Mouse (Mus musculus) lung, postnatal 0 days (tissue): ENCODE data around the gene Cdk8. TPM values are rescaled to one million over a fixed set of nuclear protein-coding genes. Genes with fewer than 3 reads are reported as not detected.

Experiments used
- ATAC-seq: fragments of 200-750 bp; cut with Nextera tagmentation; 2 replicates; pipeline ENCODE4 v1.8.0; 2017; ENCODE audit warnings: moderate library complexity
- DNase-seq: peaks from one replicate; pipeline ENCODE4 v3.0.0-alpha.2; 2016; ENCODE audit warnings: low spot score
- H3K27ac ChIP-seq: fragments of 300-500 bp; sonication (generic); 2 replicates; pipeline ENCODE4 v1.5.1; 2014; ENCODE audit warnings: antibody characterized with exemption, mild to moderate bottlenecking, low read length, mixed read lengths
- H3K27me3 ChIP-seq: fragments of 300-500 bp; sonication (generic); replicated peaks from 2 replicates; pipeline ENCODE4 v1.6.1; 2014; ENCODE audit warnings: low read length, mixed read lengths; ENCODE audit not compliant: insufficient read depth
- H3K36me3 ChIP-seq: fragments of 300-500 bp; sonication (generic); 2 replicates; pipeline ENCODE4 v1.6.1; 2014; ENCODE audit warnings: low read length, mixed read lengths; ENCODE audit not compliant: insufficient read depth
- H3K4me1 ChIP-seq: fragments of 300-500 bp; sonication (generic); 2 replicates; pipeline ENCODE4 v1.6.1; 2014; ENCODE audit warnings: antibody characterized with exemption, low read depth, low read length, mixed read lengths; ENCODE audit not compliant: insufficient read depth
- H3K4me2 ChIP-seq: fragments of 300-500 bp; sonication (generic); replicated peaks from 2 replicates; pipeline ENCODE4 v1.6.1; 2014; ENCODE audit warnings: low read depth, mild to moderate bottlenecking, low read length, moderate library complexity, mixed read lengths
- H3K4me3 ChIP-seq: fragments of 300-500 bp; sonication (generic); 2 replicates; pipeline ENCODE4 v1.5.1; 2014; ENCODE audit warnings: low read depth, low read length
- H3K9ac ChIP-seq: fragments of 300-500 bp; sonication (generic); replicated peaks from 2 replicates; pipeline ENCODE4 v1.6.1; 2014; ENCODE audit warnings: low read depth, mild to moderate bottlenecking
- H3K9me3 ChIP-seq: fragments of 300-500 bp; sonication (generic); 2 replicates; pipeline ENCODE4 v1.6.1; 2016; ENCODE audit warnings: low read length, mixed read lengths
- CTCF ChIP-seq: IDR thresholded peaks from 2 replicates; pipeline ENCODE4 v1.5.1; 2016; ENCODE audit warnings: antibody characterized with exemption, mild to moderate bottlenecking
- EP300 ChIP-seq: IDR thresholded peaks from 2 replicates; pipeline ENCODE4 v1.6.1; 2016; ENCODE audit warnings: antibody characterized with exemption, mild to moderate bottlenecking, control low read depth
- WGBS: fragments of 180-500 bp; shearing (Covaris S2); extraction: QIAGEN DNeasy Blood & Tissue Kit; methylation state at CpG from one replicate; pipeline ENCODE4 v1.1.7; 2014; 5-methylcytosine and 5-hydroxymethylcytosine counted together
- polyA plus RNA-seq: library from polyadenylated mRNA; unstranded; fragments of >200 nt; fragmentation: Nextera tagmentation; extraction: Ambion mirVana; gene quantifications from 2 replicates; pipeline ENCODE4 v1.2.1, GENCODE M21; 2015

Cdk8 gene
- polyA plus RNA-seq, 1 experiment from 2014 or later: 12.1 TPM

DNA sequence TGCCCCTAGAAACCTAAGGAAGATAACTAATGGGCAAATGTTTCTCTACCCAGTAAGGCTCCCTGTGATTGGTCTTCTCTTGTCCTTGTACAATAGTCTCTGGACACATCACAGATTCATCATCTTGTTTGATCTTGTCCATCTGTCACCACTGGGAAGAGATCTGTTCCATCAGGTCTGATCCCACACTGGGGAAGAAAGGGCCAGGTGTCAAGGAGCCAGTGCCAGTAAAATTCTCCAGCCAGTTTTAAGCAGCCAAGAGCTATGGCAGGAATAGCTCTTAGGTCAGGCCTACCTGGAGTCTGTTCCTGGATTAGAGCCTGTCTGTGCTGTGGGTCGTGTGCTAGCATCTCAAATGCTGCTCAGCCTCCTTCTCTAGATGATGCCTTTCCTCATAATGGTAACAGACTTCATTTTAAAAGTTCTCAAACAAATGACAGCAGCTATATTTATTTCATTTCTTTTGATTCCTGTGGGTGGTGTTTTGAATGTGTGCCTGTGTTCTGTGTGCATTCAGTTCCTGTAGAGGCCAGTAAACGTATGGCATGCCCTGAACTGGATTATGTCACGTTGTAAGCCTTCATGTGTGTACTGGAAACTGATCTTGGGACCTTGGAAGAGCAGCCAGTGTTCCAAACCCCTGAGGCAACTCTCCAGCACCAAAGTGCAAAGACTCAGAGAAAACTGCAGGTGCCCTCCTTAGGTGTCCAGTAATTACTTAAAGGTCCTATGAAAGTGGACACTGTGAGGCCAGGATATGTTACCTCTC is 40.3 kb upstream of the Cdk8 start:
- H3K27ac ChIP-seq: no peak overlapping the region
- ATAC-seq (no peak), DNase-seq (no peak)
- no peaks in the 10 kb centered on the region for H3K4me1 ChIP-seq
- no peaks in the 10 kb centered on the region for H3K36me3 ChIP-seq
- H3K9ac ChIP-seq: no peak overlapping the region
- H3K27me3 ChIP-seq: no peaks in the 10 kb centered on the region
- no peaks in the 10 kb centered on the region for H3K9me3 ChIP-seq
- no peak overlapping the region for H3K4me2 ChIP-seq
- no peak overlapping the region for H3K4me3 ChIP-seq
- TF ChIP-seq EP300 (no peak), CTCF (no peak)
- WGBS: 49% methylated on average over 3 of the region's 3 CpGs

DNA sequence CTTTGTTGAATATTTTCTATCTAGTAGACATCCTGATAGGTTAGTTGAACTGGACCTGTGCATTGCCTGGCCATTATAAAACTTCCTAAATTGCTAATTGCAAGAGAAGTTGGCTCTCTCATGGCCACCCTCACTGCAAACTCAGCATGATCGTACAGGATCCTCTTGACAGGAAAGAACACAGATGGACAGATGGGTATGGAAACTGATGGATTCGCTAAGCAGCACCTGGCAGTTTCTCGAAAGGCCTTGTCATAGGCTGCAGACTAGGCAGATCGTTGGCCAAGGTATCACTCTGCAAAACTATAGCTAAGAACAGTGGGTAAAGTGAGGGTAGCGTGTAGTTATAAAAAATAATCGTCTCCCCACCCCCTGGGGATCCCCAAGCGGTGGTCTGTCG is 37.7 kb upstream of the Cdk8 start:
- Histone ChIP-seq H3K4me2 (no peak overlapping the region), H3K9ac (no peak overlapping the region), H3K4me3 (no peak overlapping the region), H3K4me1 (no peaks in the 10 kb centered on the region), H3K27ac (no peak overlapping the region), H3K27me3 (no peaks in the 10 kb centered on the region), H3K36me3 (no peaks in the 10 kb centered on the region), H3K9me3 (no peaks in the 10 kb centered on the region)
- TF ChIP-seq EP300 (no peak), CTCF (no peak)
- ATAC-seq (no peak), DNase-seq (no peak)
- 76% methylated on average over 8 of the region's 8 CpGs for WGBS

DNA sequence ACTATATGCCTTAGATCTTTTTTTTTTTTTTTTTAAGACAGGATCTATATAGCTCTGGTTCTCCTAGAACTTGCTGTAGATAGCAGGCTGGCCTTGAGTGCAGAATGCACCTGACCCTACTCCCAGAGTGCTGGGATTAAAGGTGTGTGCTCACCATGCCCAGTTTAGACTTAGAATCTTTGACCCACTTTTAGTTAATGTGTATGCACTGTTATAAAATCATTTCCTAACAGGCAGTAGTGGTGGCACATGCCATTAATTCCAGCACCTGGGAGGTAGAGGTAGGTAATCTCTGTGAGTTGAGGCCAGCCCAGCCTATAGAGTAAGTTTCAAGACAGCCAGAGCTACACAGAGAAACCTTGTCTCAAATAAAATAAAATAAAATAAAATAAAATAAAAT is 32.0 kb upstream of the Cdk8 start:
- DNase-seq (no peak), ATAC-seq (no peak)
- no peaks in the 10 kb centered on the region for H3K27me3 ChIP-seq
- TF ChIP-seq CTCF (no peak), EP300 (no peak)
- H3K27ac ChIP-seq: no peak overlapping the region
- H3K4me1 ChIP-seq: no peaks in the 10 kb centered on the region
- no peaks in the 10 kb centered on the region for H3K9me3 ChIP-seq
- H3K4me2 ChIP-seq: no peak overlapping the region
- no peak overlapping the region for H3K4me3 ChIP-seq
- H3K36me3 ChIP-seq: peaks cover 8% of the 10 kb centered on the region; the same call in 1 of the 2 replicates
- no peak overlapping the region for H3K9ac ChIP-seq

DNA sequence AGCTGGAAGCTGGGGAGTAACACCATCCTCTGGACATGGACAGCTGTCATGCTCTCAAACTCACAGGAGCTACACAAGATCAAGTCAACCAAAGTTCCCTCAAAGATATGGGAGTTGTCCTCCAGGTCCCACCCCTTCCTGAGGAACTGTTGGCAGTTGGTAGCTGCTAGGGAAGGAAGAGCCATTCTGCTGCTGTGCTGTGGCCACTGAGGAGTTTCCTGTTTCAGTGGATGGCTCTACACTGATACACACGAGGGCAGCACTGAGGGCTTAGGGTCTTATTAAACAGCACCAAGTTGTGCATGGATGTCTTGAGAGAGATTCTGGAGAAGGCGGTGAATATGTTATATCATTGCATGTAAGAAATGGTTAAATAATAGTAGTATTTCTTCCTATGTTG is 31.5 kb upstream of the Cdk8 start:
- Histone ChIP-seq H3K9me3 (no peaks in the 10 kb centered on the region), H3K4me3 (no peak overlapping the region), H3K36me3 (peaks cover 12% of the 10 kb centered on the region; the same call in 1 of the 2 replicates), H3K4me2 (no peak overlapping the region), H3K27me3 (no peaks in the 10 kb centered on the region), H3K27ac (no peak overlapping the region), H3K9ac (no peak overlapping the region), H3K4me1 (no peaks in the 10 kb centered on the region)
- 67% methylated on average over 2 of the region's 2 CpGs for WGBS
- ATAC-seq (no peak), DNase-seq (no peak)
- TF ChIP-seq EP300 (no peak), CTCF (peak; percentile 10; the same call in 1 of the 2 replicates)

DNA sequence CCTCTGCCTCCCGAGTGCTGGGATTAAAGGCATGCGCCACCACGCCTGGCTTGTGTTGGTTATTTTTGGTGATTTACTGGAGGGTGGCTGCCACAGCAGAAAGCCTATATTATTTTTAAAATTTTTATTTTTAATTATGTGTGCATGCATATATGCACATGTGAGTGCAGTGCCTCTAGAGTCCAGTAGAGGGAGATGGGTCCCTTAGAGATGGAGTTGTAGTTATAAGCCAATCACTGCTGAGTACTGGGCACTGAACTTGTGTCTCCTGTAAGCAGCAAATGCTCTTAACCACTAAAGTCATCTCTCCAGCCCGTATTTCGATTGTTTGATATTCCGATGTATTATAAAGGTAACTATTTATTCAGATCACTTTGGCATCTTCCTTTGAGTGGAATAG is 30.4 kb upstream of the Cdk8 start:
- WGBS: 98% methylated on average over 6 of the region's 6 CpGs
- TF ChIP-seq EP300 (no peak), CTCF (peak; percentile 44)
- H3K9ac ChIP-seq: no peak overlapping the region
- H3K9me3 ChIP-seq: no peaks in the 10 kb centered on the region
- no peak for DNase-seq
- H3K36me3 ChIP-seq: peaks cover 17% of the 10 kb centered on the region; the same call in 1 of the 2 replicates
- H3K27me3 ChIP-seq: no peaks in the 10 kb centered on the region
- H3K4me3 ChIP-seq: no peak overlapping the region
- ATAC-seq: no peak
- no peaks in the 10 kb centered on the region for H3K4me1 ChIP-seq
- no peak overlapping the region for H3K4me2 ChIP-seq
- H3K27ac ChIP-seq: no peak overlapping the region

DNA sequence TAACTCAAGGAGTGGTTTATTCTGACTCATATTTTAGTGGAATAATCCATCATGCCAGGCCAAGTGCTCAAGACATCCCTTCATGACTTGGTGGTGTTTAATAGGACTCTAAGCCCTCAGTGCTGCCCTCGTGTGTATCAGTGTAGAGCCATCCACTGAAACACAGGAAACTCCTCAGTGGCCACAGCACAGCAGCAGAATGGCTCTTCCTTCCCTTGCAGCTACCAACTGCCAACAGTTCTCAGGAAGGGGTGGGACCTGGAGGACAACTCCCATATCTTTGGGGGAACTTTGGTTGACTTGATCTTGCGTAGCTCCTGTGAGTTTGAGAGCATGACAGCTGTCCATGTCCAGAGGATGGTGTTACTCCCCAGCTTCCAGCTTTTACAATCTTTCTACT is 27.1 kb upstream of the Cdk8 start:
- ATAC-seq: no peak

More for the DNA sequence above, 27.1 kb upstream of the Cdk8 start:
- Histone ChIP-seq H3K27me3 (no peaks in the 10 kb centered on the region), H3K4me2 (no peak overlapping the region), H3K36me3 (peaks cover 23% of the 10 kb centered on the region; the same call in 1 of the 2 replicates), H3K27ac (no peak overlapping the region), H3K9ac (no peak overlapping the region), H3K4me3 (no peak overlapping the region), H3K9me3 (no peaks in the 10 kb centered on the region), H3K4me1 (no peaks in the 10 kb centered on the region)
- WGBS: 71% methylated on average over 2 of the region's 2 CpGs
- TF ChIP-seq CTCF: no peak
- TF ChIP-seq EP300: no peak
- no peak for DNase-seq
